25 mouse cellular contexts compared by ENCODE assay signal in the genomic region with DNA sequence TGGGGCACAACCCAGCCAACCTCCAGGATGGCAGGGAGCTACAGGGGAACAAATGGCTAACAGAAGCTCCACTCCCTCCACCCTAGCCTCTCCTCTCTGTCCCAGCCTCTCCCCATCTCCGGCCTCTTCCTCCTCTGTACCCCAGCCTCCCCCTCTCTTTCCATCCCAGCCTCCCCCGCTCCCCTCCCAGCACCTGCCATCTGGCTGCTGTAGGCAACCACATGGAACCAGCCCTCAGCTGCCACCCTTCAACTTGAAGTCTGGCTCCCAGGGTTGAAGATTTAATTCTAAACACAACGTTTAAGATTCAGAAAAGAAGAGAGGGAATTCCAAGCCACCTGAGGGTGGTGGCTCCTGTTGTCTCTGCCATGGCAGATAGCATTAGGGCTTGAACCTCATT. TPM values are rescaled to one million over a fixed set of nuclear protein-coding genes. Genes with fewer than 3 reads are reported as not detected.
DNase-seq lines count a peak whose midpoint lies in the region; ATAC-seq lines count a peak whose summit lies in the region.
"Had no signal": no experiment of that assay in that cellular context is flagged by ENCODE, and none has a peak within 500 bp of the region (broad histone marks: within the 10 kb centered on the region; RNA-seq: fewer than 3 reads in every experiment).

No protein-coding gene starts in this region.

- H3K4me3 ChIP-seq in hindbrain, embryonic 13.5 days = no peak overlapping the region
- no peak overlapping the region for H3K4me3 ChIP-seq in hindbrain, embryonic 16.5 days (ENCODE audit: low read length)
- no peak overlapping the region for H3K4me3 ChIP-seq in lung, embryonic 16.5 days (ENCODE audit: low read length)
- H3K4me3 ChIP-seq in forebrain, embryonic 16.5 days (replicated peaks; ENCODE audit: low read length) = no peak overlapping the region
- H3K4me3 ChIP-seq: embryonic facial prominence, embryonic 15.5 days; limb, embryonic 15.5 days; liver, embryonic 15.5 days had no signal

- peak; percentile 48 to 68 for DNase-seq in cerebellum, postnatal 10 days
- no peak for DNase-seq in cerebellum, adult 9-10 months
- DNase-seq in lung, postnatal 4 days = no peak
- no peak for DNase-seq in heart, postnatal 14 days
- DNase-seq: adrenal gland, adult 8-10 months; cerebellum, adult 11 months; cerebellum, postnatal 25 days; gastrocnemius, postnatal 10 days; heart, adult 11 months; kidney, adult 8-10 months; kidney, postnatal 14 days; lung, postnatal 14 days; retina, postnatal 1 day; thymus, adult 2 months had no signal

- H3K9ac ChIP-seq in hindbrain, embryonic 13.5 days = no peak overlapping the region
- H3K9ac ChIP-seq in hindbrain, embryonic 16.5 days (ENCODE audit: low read depth, low read length) = no peak overlapping the region
- H3K9ac ChIP-seq in lung, embryonic 16.5 days (ENCODE audit: low read length) = no peak overlapping the region
- no peak overlapping the region for H3K9ac ChIP-seq in forebrain, embryonic 16.5 days (replicated peaks; ENCODE audit: low read depth, low read length)
- H3K9ac ChIP-seq: embryonic facial prominence, embryonic 15.5 days; limb, embryonic 15.5 days; liver, embryonic 15.5 days had no signal

- H3K36me3 ChIP-seq in hindbrain, embryonic 13.5 days = no peaks in the 10 kb centered on the region
- no peaks in the 10 kb centered on the region for H3K36me3 ChIP-seq in hindbrain, embryonic 16.5 days (ENCODE audit: control insufficient read depth, insufficient read depth, low read length)
- no peaks in the 10 kb centered on the region for H3K36me3 ChIP-seq in lung, embryonic 16.5 days (ENCODE audit: control insufficient read depth, insufficient read depth, low read length)
- no peaks in the 10 kb centered on the region for H3K36me3 ChIP-seq in forebrain, embryonic 16.5 days (ENCODE audit: control insufficient read depth, insufficient read depth)
- H3K36me3 ChIP-seq: embryonic facial prominence, embryonic 15.5 days; limb, embryonic 15.5 days; liver, embryonic 15.5 days had no signal

- H3K4me1 ChIP-seq in hindbrain, embryonic 13.5 days (replicated peaks) = peaks cover 89% of the 10 kb centered on the region
- peaks cover 58% of the 10 kb centered on the region for H3K4me1 ChIP-seq in hindbrain, embryonic 16.5 days (ENCODE audit: control insufficient read depth, insufficient read depth, low read depth, low read length)
- H3K4me1 ChIP-seq in lung, embryonic 16.5 days (replicated peaks; ENCODE audit: control insufficient read depth, insufficient read depth, low read length) = peaks cover 73% of the 10 kb centered on the region
- peaks cover 79% of the 10 kb centered on the region for H3K4me1 ChIP-seq in forebrain, embryonic 16.5 days (replicated peaks; ENCODE audit: control insufficient read depth, insufficient read depth, low read length)
- H3K4me1 ChIP-seq: liver, embryonic 15.5 days had no signal

- no peaks in the 10 kb centered on the region for H3K27me3 ChIP-seq in hindbrain, embryonic 13.5 days
- H3K27me3 ChIP-seq in hindbrain, embryonic 16.5 days (replicated peaks; ENCODE audit: control insufficient read depth, insufficient read depth, low read length) = no peaks in the 10 kb centered on the region
- no peaks in the 10 kb centered on the region for H3K27me3 ChIP-seq in lung, embryonic 16.5 days (ENCODE audit: control insufficient read depth, insufficient read depth, low read depth, low read length)
- H3K27me3 ChIP-seq in forebrain, embryonic 16.5 days (replicated peaks; ENCODE audit: control insufficient read depth, insufficient read depth, low read length) = no peaks in the 10 kb centered on the region
- H3K27me3 ChIP-seq: embryonic facial prominence, embryonic 15.5 days; limb, embryonic 15.5 days; liver, embryonic 15.5 days; Patski had no signal

- H3K4me2 ChIP-seq in hindbrain, embryonic 13.5 days = no peak overlapping the region
- H3K4me2 ChIP-seq in hindbrain, embryonic 16.5 days (ENCODE audit: low read length) = no peak overlapping the region
- no peak overlapping the region for H3K4me2 ChIP-seq in lung, embryonic 16.5 days (ENCODE audit: low read depth, low read length)
- H3K4me2 ChIP-seq in forebrain, embryonic 16.5 days (ENCODE audit: low read length) = no peak overlapping the region
- H3K4me2 ChIP-seq: embryonic facial prominence, embryonic 15.5 days; limb, embryonic 15.5 days; liver, embryonic 15.5 days had no signal

- no peaks in the 10 kb centered on the region for H3K9me3 ChIP-seq in hindbrain, embryonic 13.5 days
- no peaks in the 10 kb centered on the region for H3K9me3 ChIP-seq in hindbrain, embryonic 16.5 days (ENCODE audit: control insufficient read depth, low read length)
- H3K9me3 ChIP-seq in lung, embryonic 16.5 days (ENCODE audit: control insufficient read depth, low read length) = no peaks in the 10 kb centered on the region
- H3K9me3 ChIP-seq in forebrain, embryonic 16.5 days (ENCODE audit: control insufficient read depth, low read length) = no peaks in the 10 kb centered on the region
- H3K9me3 ChIP-seq: embryonic facial prominence, embryonic 15.5 days; limb, embryonic 15.5 days; liver, embryonic 15.5 days had no signal

- peak overlapping the region; percentile 23; the same call in 1 of the 2 replicates for H3K27ac ChIP-seq in hindbrain, embryonic 13.5 days
- no peak overlapping the region for H3K27ac ChIP-seq in hindbrain, embryonic 16.5 days (ENCODE audit: low read depth, low read length)
- H3K27ac ChIP-seq in lung, embryonic 16.5 days (ENCODE audit: low read length) = peak overlapping the region; percentile 70; the same call in 1 of the 2 replicates
- H3K27ac ChIP-seq in forebrain, embryonic 16.5 days (ENCODE audit: low read length) = peak overlapping the region; percentile 59; the same call in 1 of the 2 replicates
- H3K27ac ChIP-seq: embryonic facial prominence, embryonic 15.5 days; limb, embryonic 15.5 days; liver, embryonic 15.5 days had no signal

- intact Hi-C loops in heart, postnatal 14 days (cut with DNase I) = no loop called here

- WGBS in hindbrain, embryonic 13.5 days = 42% methylated on average over 3 of the region's 3 CpGs
- 32% methylated on average over 3 of the region's 3 CpGs for WGBS in hindbrain, embryonic 16.5 days
- 56% methylated on average over 3 of the region's 3 CpGs for WGBS in lung, embryonic 16.5 days
- WGBS in forebrain, embryonic 16.5 days = 33% methylated on average over 2 of the region's 3 CpGs

- ATAC-seq in hindbrain, embryonic 13.5 days (ENCODE audit: low FRiP score) = no peak
- no peak for ATAC-seq in hindbrain, embryonic 16.5 days
- ATAC-seq in lung, embryonic 16.5 days (ENCODE audit: low read depth) = no peak
- peak; percentile 51 for ATAC-seq in forebrain, embryonic 16.5 days
- ATAC-seq: inflammation-experienced regulatory T-cells, adult 6 months; midbrain, embryonic 16.5 days; Patski had no signal

RNA-seq across cellular contexts. Expression of a gene that starts 26.9 kb away (rescaled TPM):
- 4.7 and 5.2 TPM in 2 replicates for polyA plus RNA-seq in hindbrain, embryonic 13.5 days (2015; fragmentation: Nextera tagmentation; extraction: Ambion mirVana)
- 3.2 and 3.9 TPM in 2 replicates for polyA plus RNA-seq in hindbrain, embryonic 16.5 days (2015; fragmentation: Nextera tagmentation; extraction: Ambion mirVana)
- 7.0 and 7.5 TPM in 2 replicates for polyA plus RNA-seq in lung, embryonic 16.5 days (2015; fragmentation: Nextera tagmentation; extraction: Ambion mirVana)
- 7.2 and 7.3 TPM in 2 replicates for polyA plus RNA-seq in forebrain, embryonic 16.5 days (2015; fragmentation: Nextera tagmentation; extraction: Ambion mirVana)
- 10 to 100 TPM; 32.4 to 32.5 TPM for total RNA-seq in heart, postnatal 14 days (2021)

RNA-seq across cellular contexts. Expression of a gene that starts 30.7 kb away (rescaled TPM):
- 0.16 and 0.29 TPM in 2 replicates for polyA plus RNA-seq in hindbrain, embryonic 13.5 days (2015; fragmentation: Nextera tagmentation; extraction: Ambion mirVana)
- polyA plus RNA-seq in hindbrain, embryonic 16.5 days (2015; fragmentation: Nextera tagmentation; extraction: Ambion mirVana) = 0.20 TPM in 1 of 2 replicates, not detected in the other
- polyA plus RNA-seq in lung, embryonic 16.5 days (2015; fragmentation: Nextera tagmentation; extraction: Ambion mirVana) = 0.55 and 1.8 TPM in 2 replicates
- not detected in 2 replicates for polyA plus RNA-seq in forebrain, embryonic 16.5 days (2015; fragmentation: Nextera tagmentation; extraction: Ambion mirVana)
- under 1 TPM; 0.31 to 0.44 TPM for total RNA-seq in heart, postnatal 14 days (2021)
- polyA plus RNA-seq: heart, embryonic 14.5 days; midbrain, embryonic 16.5 days had no signal

Comparison
In these comparisons a context has a peak if more than half of its experiments do, and no peak if none do; other contexts are left out.
1. DNase-seq: peak in cerebellum, postnatal 10 days (2 of 2); none in cerebellum, adult 9-10 months (single experiment), lung, postnatal 4 days (0 of 2) and heart, postnatal 14 days (0 of 2).